Mouse (Mus musculus) liver, adult 2 months (tissue): ENCODE data around the gene Hspbap1.

Source experiments
- CTCF ChIP-seq: fragments of 200-500 bp; IDR thresholded peaks from 2 replicates; pipeline ENCODE4 v1.5.1; 2011; ENCODE audit warnings: low read depth, low read length, control low read depth
- POLR2A ChIP-seq: fragments of 200-500 bp; IDR thresholded peaks from 2 replicates; pipeline ENCODE4 v1.6.1; 2011; ENCODE audit warnings: low read length, control low read depth; ENCODE audit not compliant: insufficient read depth; ENCODE audit errors: extremely low read depth

DNA sequence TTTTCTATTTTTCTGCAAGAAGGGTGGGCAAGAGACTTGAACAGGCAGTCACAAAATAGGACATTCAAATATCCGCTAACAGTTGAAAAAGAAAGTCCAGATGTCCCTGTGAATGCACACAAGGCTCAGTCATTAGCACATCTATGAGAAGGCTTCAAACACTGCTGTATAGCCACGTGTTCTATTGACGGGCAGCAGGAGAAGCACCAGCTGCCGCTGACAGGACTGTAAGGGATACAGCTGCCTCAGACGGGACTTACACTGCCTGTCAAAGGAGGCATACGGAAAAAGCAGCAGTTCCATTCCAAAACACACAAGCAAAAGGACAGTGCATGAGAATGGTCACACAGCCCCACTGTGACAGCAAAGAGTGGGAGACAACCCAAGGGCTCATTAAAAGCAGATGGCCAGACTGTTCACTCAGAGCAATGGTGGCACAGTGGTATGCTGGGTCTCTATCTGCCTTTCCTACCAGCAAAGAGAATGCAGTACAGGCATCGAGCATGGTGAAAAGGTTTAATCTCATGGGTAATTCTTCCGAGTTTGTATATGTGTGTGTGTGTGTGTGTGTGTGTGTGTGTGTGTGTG lies 40.9 kb upstream of the Hspbap1 start:
- TF ChIP-seq CTCF (no peak), POLR2A (no peak)
